Mouse (Mus musculus): ENCODE results near the gene Polr2h.

Gene Polr2h

GRCm38 (mm10) chr16:20723247-20723646, 5.8 kb downstream of the Polr2h start:
- DNase-seq, result no peak

GRCm38 (mm10) chr16:20724338-20724748, 6.9 kb downstream of the Polr2h start:
- no peak for DNase-seq

GRCm38 (mm10) chr16:20725321-20725720, 7.9 kb downstream of the Polr2h start:
- DNase-seq, result no peak

GRCm38 (mm10) chr16:20725750-20726149, 8.3 kb downstream of the Polr2h start:
- DNase-seq, result no peak

- DNase-seq, result no peak
Measured at GRCm38 (mm10) chr16:20726384-20726783, 8.9 kb downstream of the Polr2h start.

GRCm38 (mm10) chr16:20730293-20730711, 12.8 kb downstream of the Polr2h start:
- DNase-seq, result no peak

- DNase-seq, result no peak
Measured at GRCm38 (mm10) chr16:20731688-20732087, 14.2 kb downstream of the Polr2h start.

- DNase-seq, result no peak
Measured at GRCm38 (mm10) chr16:20732251-20732924, 14.9 kb downstream of the Polr2h start.

GRCm38 (mm10) chr16:20732925-20733730, 15.7 kb downstream of the Polr2h start, which contains the start of gene Chrd:
Gene Chrd, plus strand, starts transcription at chr16:20733127.
- DNase-seq, result no peak

- DNase-seq, result no peak
Measured at GRCm38 (mm10) chr16:20733731-20734730, 16.6 kb downstream of the Polr2h start, which contains the start of gene Thpo. Gene Thpo, minus strand, starts transcription at chr16:20734511.

GRCm38 (mm10) chr16:20735651-20736050, 18.2 kb downstream of the Polr2h start:
- no peak for DNase-seq

- DNase-seq, result no peak
Measured at GRCm38 (mm10) chr16:20736168-20736567, 18.7 kb downstream of the Polr2h start.

GRCm38 (mm10) chr16:20736823-20737222, 19.4 kb downstream of the Polr2h start:
- no peak for DNase-seq

GRCm38 (mm10) chr16:20739845-20740244, 22.4 kb downstream of the Polr2h start:
- DNase-seq, result no peak

- DNase-seq, result no peak
Measured at GRCm38 (mm10) chr16:20746641-20747040, 29.2 kb downstream of the Polr2h start.

GRCm38 (mm10) chr16:20750518-20750917, 33.1 kb downstream of the Polr2h start:
- no peak for DNase-seq

GRCm38 (mm10) chr16:20756052-20756451, 38.6 kb downstream of the Polr2h start:
- DNase-seq, result no peak

- DNase-seq, result no peak
Measured at GRCm38 (mm10) chr16:20757385-20757784, 39.9 kb downstream of the Polr2h start.

GRCm38 (mm10) chr16:20761681-20762080, 44.2 kb downstream of the Polr2h start:
- no peak for DNase-seq

- peak; percentile 5 to 8 for DNase-seq
Measured at GRCm38 (mm10) chr16:20765244-20765643, 47.8 kb downstream of the Polr2h start.

All from thymus, adult 18-20 months (tissue).